Mouse (Mus musculus): Measurements from ENCODE around the gene Selenoh.

Gene Selenoh

DNA sequence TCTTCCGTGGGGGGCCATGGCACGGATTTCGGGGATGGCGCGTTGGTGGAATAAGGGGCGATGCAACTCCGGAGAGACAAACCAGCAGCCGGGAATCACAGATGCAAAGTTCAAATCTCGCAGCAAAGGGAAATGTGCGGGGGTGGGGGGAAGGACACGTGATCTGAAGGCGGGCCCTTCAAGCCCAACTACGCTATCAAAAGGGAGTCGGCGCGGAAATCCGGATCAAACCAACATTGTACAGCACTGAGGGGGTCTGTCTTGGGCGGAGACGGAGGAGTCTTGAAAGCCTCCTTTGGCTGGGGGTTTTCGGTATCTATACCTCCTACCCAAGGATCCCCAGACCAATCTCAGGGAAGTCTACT lies at the start of gene Selenoh:
Gene Selenoh (minus strand): TSS at position 202 of the 365 bp plus-strand sequence.
- DNase-seq (ENCODE audit: low spot score in 2 of 2), result peak; percentile 77 to 85

DNA sequence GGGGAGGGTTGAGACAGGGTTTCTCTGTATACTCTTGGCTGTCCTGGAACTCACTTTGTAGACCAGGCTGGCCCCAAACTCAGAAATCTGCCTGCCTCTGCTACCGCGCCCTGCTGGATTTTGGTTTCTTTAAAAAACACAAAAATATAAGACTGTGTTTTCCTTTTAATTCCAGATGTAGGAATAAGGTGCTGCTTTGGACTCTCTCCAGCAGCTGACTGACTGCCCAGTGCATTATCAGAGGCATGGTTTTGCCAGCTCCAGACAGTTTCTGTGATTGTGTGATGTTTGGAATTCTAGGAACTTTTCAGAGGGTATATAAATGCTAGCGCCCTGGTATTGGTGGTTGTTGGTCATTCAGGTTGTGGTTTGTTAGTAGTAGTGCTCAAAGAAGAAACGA lies 46.8 kb upstream of the Selenoh start:
- DNase-seq (ENCODE audit: low spot score in 2 of 2), result no peak

- DNase-seq (ENCODE audit: low spot score in 2 of 2), result no peak
Measured at GRCm38 (mm10) chr2:84716423-84717355, 46.1 kb upstream of the Selenoh start.

DNA sequence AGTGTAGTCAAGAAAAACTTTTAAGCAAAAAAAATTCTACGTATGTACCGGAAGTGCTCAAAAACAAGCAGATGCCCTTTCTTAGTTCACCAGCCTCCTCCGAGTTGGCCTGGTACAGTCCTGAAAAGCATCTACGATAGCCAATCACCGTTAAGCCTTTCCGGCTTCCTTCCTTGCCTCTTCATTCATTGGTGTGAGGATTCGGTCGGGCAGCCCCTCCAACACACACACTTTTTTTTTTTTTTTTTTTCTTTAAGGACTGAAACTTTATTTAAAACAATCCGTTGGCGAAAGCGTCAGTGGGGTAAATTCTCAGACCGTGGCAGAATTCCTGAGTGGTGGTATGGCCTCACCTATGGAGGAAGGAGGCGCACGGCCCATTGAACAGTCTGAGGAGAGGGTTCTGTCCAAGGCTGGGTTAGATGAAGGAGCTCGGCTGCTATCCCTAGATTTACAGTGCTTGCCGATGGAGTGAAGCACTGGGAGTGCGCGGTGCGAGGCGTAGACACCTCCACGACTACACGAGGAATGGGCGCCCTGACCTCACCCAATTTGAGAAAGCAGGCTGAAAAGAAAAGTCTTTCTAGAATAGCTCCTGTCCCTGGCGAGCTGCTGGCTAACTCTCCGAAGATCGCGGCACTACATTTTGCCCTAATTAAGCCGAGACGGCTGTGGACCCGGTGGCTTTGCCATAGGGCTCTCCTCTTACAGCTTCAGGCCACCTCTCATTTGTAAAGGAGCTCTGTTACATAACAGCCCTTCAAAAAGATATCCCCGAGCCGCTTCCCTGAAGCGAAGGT lies 45.2 kb upstream of the Selenoh start:
- peak in 1 of 2 experiments; percentile 75 for DNase-seq (ENCODE audit: low spot score in 2 of 2)

DNA sequence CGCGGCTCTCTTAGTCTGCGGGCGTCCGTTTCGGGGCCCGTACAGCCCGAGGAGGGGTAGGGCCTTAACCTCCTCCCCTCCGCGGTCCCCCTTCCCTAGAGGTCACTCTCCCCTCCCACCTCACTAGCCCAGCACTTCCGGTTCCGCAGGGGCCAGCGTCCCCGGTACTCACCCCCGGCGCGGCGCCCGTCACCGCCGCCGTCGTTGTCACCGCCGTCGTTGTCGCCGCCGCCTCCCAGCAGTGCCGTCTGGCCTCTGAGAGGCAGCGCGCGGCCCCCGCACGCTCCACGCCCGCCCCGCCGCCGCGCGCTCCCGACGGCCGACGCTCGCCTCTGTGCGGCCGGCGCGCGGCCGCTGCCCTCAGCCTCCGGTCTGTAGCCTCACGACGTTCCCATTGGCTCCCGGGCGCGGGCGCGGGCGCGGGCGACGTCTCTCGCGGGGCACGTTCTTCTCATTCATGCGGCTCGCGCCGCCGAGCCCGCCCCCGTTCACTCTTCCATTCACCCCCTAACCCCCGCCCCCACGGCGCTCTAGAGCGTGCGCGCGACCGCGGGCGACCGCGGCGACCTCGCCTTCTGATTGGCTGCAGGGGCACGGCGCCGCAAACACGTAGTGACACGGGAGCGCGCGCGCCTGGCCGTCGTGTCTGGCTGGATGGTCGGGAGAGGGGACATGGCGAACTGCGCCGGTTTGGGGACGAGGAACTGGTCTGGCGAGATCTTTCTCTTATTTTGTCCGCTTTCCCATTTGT lies 44.4 kb upstream of the Selenoh start, which contains the start of gene Zdhhc5:
Gene Zdhhc5 (minus strand): TSS at position 370 of the 751 bp plus-strand sequence.
- peak; percentile 99 for DNase-seq (ENCODE audit: low spot score in 2 of 2)

GRCm38 (mm10) chr2:84714422-84714810 lies 43.8 kb upstream of the Selenoh start:
- no peak for DNase-seq (ENCODE audit: low spot score in 2 of 2)

DNA sequence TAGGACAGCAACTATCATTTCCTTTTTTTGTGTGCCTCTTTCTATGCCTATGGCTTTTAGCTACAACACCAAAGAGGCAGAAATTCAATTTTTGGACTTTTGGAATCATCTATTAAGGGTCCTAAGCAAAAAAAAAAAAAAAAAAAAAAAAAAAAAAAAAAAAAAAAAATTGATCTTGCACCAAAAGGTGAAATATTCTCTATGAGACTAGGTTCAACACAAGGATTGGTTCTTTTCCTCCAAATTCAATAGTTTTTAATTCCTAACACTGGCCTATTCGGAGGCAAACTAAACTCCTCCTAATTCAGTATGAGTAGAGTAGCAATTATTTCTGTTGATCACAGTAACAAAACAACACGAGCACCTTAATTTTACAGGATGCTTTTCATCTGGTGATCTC lies 41.3 kb upstream of the Selenoh start:
- DNase-seq (ENCODE audit: low spot score in 2 of 2), result no peak

DNA sequence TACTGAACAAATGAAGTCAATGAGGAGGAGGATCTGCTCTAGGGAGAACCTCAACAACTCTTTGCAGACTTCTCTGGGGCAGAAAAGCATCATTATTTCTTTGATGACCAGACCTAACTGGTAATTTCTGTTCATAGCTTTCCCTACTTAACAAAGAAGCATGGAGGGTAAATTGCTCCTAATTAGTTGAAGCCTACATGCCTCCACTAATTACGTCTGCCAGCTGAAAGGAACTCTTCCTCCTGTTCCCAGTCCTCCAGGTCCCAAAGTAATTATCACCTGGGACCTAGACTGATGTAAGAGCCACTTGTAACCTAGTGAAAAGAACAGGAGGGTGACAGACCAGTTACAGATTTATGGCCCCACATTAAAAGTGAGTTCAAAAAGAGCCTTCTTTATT lies 37.0 kb upstream of the Selenoh start:
- DNase-seq (ENCODE audit: low spot score in 2 of 2), result no peak

GRCm38 (mm10) chr2:84705295-84705694 lies 34.7 kb upstream of the Selenoh start:
- no peak for DNase-seq (ENCODE audit: low spot score in 2 of 2)

DNA sequence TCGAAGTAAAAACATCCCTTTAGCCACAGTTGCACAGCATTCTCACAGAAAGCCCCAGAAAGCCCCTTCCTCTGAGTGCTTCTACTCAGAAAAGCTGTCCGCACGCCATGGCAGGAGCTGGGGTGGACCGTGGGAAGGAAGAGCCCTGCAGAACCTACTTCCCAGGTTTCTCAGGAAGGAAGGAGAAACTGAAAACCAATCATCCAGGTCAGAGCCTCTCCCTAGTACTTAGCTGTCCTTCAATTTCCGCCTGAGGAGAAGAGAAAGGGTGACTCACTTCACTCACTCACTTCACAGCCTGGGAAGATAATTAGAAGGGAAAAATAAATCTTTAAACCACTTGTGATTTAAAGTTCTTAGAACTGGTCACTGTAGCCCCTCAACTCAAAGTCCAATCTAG lies 33.8 kb upstream of the Selenoh start:
- no peak for DNase-seq (ENCODE audit: low spot score in 2 of 2)

DNA sequence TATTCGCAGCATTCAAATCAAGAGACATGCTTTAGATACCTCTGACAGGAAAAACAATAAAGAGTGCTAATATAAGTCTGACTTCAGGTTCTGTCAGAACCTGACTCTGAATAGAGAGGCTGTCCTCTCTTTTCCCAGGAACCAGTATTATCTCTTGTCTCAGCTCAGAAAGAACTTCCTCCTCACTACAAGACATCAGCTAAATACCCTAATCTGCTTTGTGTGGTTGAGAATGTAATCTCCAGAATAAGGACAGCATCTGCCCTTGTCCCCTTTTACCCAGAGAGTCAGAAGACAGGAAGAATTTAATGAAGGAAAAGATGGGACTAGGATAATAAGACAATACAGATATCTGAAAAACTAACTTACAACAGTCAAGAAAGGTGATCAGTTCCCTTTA lies 32.9 kb upstream of the Selenoh start:
- DNase-seq (ENCODE audit: low spot score in 2 of 2), result no peak

DNA sequence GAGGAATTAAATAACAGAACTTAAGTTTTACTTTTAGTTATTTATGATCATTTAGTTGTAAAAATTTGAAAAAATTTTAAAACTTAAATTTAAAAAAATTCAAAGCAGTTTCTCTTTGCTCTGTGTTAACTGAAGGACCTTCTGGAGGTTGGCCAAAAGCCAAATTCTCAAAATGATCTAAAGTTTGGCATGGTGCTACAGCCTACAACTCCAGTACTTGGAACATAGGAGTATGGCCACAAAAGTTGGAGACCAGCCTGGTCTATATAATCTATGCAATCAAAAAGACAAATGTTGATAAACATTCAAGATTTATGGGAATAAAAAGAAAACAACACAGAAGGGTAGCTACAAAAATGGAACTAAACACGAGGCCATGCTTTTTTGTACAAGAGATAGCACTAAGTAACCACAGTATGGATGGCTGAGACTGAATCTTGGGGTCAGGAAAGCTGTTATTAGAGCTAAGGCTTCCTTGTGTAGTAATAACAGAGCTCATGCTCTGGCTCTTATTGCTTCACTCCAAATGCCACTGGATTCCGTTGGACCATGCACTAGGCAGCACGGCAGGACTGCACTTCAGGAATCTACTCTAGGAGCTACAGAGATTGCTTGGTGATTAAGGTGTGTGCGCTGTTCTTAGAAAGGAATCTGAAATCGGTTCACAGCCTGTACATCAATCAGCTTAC lies 24.6 kb upstream of the Selenoh start:
- DNase-seq (ENCODE audit: low spot score in 2 of 2), result no peak

DNA sequence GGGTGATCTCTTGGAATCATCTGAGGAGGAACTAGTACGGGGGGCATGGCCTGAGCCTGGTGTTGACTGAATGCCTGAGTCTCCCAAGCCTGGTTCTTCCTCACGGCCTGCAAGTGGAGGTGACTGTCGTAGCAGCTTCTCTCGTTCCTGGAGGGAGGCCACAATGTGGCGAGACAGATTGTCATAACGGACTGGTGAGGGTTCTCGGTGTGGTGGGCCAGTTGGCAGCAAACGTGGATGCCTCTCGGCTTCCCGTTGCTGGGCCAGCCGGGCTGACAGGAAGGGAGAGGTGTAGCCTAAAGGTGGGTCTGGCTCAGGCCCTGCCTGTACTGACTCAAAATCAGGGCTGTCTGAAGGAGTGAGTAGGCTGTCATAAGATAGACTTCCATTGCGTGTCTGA lies 19.5 kb upstream of the Selenoh start:
- DNase-seq (ENCODE audit: low spot score in 2 of 2), result no peak

GRCm38 (mm10) chr2:84688080-84688844 lies 17.7 kb upstream of the Selenoh start:
- no peak for DNase-seq (ENCODE audit: low spot score in 2 of 2)

- DNase-seq (ENCODE audit: low spot score in 2 of 2), result no peak
Measured at GRCm38 (mm10) chr2:84682605-84683183, 12.1 kb upstream of the Selenoh start.

DNA sequence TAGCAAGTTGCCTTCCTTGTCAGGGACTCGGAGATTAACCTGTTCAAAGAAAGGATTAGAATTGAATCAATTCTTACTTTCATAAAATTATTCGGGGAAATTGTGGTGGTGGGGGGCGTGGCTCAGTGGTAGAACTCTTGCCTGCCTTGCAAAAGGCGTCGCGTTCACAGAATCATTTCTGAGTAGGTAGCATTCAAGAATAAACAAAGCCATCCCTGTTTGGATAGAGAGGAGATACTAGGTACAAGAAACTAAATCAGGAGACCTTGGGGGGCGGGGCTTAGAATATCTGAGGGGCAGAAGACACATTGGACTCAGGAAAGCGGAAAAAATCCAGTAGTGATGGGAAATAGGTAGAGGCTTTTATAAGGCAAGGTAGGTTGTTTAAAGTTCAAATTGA lies 8.4 kb upstream of the Selenoh start, which contains the start of gene Tmx2:
Gene Tmx2 (minus strand): TSS at position 125 of the 400 bp plus-strand sequence.
- DNase-seq (ENCODE audit: low spot score in 2 of 2), result no peak

DNA sequence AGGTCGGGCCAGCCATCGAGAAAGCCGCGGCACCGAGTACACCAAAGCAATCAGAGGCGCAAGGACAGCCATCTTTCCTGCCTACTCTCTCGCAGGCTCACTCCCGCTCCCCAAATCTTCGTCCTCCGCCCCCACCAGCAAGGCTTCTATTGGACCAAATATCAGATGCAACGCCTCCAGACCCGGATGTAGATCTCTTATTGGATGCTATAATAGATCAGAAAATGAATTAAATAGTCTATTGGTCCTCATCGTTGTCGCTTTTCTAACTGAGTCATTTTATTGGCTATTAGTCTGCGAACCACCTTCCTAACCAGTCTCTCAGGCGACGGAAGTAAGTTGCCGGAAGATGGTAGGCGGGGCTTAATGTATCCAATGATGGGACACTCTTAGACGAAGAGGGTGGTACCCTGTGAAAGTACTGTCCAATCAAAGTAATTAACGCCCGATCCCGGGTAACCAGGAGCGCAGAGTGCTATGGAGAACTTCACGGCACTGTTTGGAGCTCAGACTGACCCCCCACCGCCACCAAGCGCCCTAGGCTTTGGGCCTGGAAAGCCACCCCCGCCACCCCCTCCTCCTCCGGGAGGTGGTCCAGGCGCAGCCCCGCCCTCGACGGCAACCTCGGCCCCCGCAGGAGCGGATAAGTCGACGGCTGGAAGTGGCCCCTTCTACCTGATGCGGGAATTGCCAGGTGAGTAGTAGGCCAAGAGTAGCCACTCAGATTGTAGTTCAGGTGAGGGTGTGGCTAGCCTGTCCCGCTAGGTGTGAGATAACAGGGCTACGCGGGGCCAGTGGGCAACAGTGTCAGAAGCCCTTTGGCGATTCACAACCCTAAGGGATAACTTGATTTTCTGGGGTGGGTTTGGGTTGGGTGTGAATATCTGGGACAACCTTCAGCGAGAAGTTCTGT lies 7.7 kb upstream of the Selenoh start, which contains the start of the genes Gm28635 and Med19:
Gene Gm28635 (minus strand): TSS at position 74 of the 913 bp plus-strand sequence.
Gene Med19 (plus strand): TSS at position 435 of the 913 bp plus-strand sequence.
- DNase-seq (ENCODE audit: low spot score in 2 of 2), result peak; percentile 83 to 88

DNA sequence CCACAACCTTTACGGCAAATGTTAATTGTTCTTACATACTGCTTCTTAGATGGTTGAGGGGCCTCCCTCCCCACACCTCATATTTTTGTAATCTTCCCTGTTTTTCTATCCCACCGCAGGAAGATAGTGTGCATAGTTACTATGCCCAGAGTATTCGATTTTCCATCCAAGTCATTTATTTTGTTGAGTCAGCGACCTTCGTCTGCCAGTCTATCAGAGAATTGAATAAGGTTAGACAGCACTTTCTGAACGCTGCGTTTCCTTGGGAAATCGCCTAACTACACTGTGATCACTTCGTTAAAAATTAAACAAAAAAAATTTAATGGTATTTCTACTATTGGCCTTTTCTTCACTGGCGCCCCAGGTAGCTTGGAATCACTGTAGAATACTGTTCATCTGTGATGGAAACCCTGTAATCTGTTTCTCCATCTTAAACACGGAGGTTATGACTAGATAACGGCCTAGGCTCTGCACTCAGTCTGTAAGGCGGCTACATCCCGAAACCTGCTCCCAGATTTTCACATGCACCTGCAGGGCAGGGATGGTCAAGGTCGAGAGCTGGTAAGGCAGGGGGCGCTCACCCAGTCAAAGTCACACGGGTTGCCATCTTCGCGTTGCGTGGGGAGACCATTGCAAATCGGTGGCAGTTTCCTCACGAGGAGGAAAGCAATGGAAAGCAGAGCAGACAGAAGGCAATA lies 6.8 kb upstream of the Selenoh start:
- DNase-seq (ENCODE audit: low spot score in 2 of 2), result no peak

Measured in urinary bladder, postnatal 4 days (tissue).